Mouse (Mus musculus) intestine, embryonic 16.5 days (tissue): ENCODE results near the gene Sptssb. TPM values are rescaled to one million over a fixed set of nuclear protein-coding genes. Genes with fewer than 3 reads are reported as not detected.

Experiments
- ATAC-seq: fragments of 200-750 bp; cut with Nextera tagmentation; 2 replicates; pipeline ENCODE4 v1.8.0; 2017; ENCODE audit warnings: moderate TSS enrichment, moderate library complexity
- H3K27ac ChIP-seq: fragments of 300-500 bp; sonication (generic); 2 replicates; pipeline ENCODE4 v1.5.1; 2014; ENCODE audit warnings: mild to moderate bottlenecking, low read length
- H3K27me3 ChIP-seq: fragments of 300-500 bp; sonication (generic); replicated peaks from 2 replicates; pipeline ENCODE4 v1.6.1; 2014; ENCODE audit warnings: low read length, control low read depth, mixed read lengths; ENCODE audit not compliant: control insufficient read depth, insufficient read depth
- H3K36me3 ChIP-seq: fragments of 300-500 bp; sonication (generic); 2 replicates; pipeline ENCODE4 v1.6.1; 2014; ENCODE audit warnings: low read length, control low read depth; ENCODE audit not compliant: control insufficient read depth, insufficient read depth
- H3K4me1 ChIP-seq: fragments of 300-500 bp; sonication (generic); 2 replicates; pipeline ENCODE4 v1.6.1; 2014; ENCODE audit warnings: low read length, control low read depth, mixed read lengths; ENCODE audit not compliant: control insufficient read depth, insufficient read depth
- H3K4me2 ChIP-seq: fragments of 300-500 bp; sonication (generic); 2 replicates; pipeline ENCODE4 v1.6.1; 2014; ENCODE audit warnings: low read depth, low read length, control low read depth
- H3K4me3 ChIP-seq: fragments of 300-500 bp; sonication (generic); 2 replicates; pipeline ENCODE4 v1.5.1; 2014; ENCODE audit warnings: mild to moderate bottlenecking, low read length
- H3K9ac ChIP-seq: fragments of 300-500 bp; sonication (generic); 2 replicates; pipeline ENCODE4 v1.6.1; 2014; ENCODE audit warnings: low read depth, low read length
- H3K9me3 ChIP-seq: fragments of 300-500 bp; sonication (generic); 2 replicates; pipeline ENCODE4 v1.6.1; 2016; ENCODE audit warnings: low read length, control low read depth; ENCODE audit not compliant: control insufficient read depth
- WGBS: fragments of 180-500 bp; shearing (Covaris S2); extraction: QIAGEN DNeasy Blood & Tissue Kit; methylation state at CpG from one replicate; pipeline ENCODE4 v1.1.7; 2014; 5-methylcytosine and 5-hydroxymethylcytosine counted together
- polyA plus RNA-seq: library from polyadenylated mRNA; unstranded; fragments of >200 nt; fragmentation: Nextera tagmentation; extraction: Ambion mirVana; gene quantifications from 2 replicates; pipeline ENCODE4 v1.2.1, GENCODE M21; 2015

Sptssb gene
- polyA plus RNA-seq, 1 experiment from 2014 or later: 8.0 TPM

- Histone ChIP-seq H3K27ac (peak overlapping the region; percentile 65), H3K4me1 (peaks cover 14% of the 10 kb centered on the region), H3K9ac (peak overlapping the region; percentile 60), H3K27me3 (no peaks in the 10 kb centered on the region), H3K9me3 (no peaks in the 10 kb centered on the region), H3K36me3 (no peaks in the 10 kb centered on the region), H3K4me2 (peak overlapping the region; percentile 93), H3K4me3 (peak overlapping the region; percentile 56)
- ATAC-seq: peak; percentile 46
- whole genome bisulfite sequencing: under 1% methylated on average over 40 of the region's 40 CpGs
These were observed 1.1 kb upstream of the Sptssb start for GRCm38 (mm10) chr3:69860589-69861521.

DNA sequence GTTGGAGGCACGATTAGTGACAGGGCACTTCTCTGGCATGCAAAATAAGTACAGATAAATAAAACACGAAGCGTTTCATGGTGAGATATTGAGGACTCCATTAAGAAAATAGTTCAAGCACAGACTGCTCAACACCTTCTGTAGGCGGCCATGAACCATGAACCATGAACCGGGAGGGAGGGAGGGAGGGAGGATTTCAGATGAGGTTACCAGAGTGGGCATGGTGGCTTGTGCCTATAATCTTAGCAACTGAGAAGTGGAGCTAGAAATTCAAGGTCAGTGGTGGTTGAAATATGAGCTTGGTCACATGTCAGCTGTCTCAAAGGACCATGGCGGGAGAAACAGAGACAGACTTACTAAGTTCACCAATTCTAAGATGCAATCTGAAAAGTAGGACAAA lies 20.3 kb downstream of the Sptssb start:
- 84% methylated on average over 6 of the region's 6 CpGs for WGBS
- Histone ChIP-seq H3K27me3 (no peaks in the 10 kb centered on the region), H3K36me3 (no peaks in the 10 kb centered on the region), H3K9ac (no peak overlapping the region), H3K27ac (no peak overlapping the region), H3K4me1 (no peaks in the 10 kb centered on the region), H3K4me2 (no peak overlapping the region), H3K9me3 (no peaks in the 10 kb centered on the region), H3K4me3 (no peak overlapping the region)
- no peak for ATAC-seq

GRCm38 (mm10) chr3:69829532-69829931 lies 30.2 kb downstream of the Sptssb start:
- WGBS: 86% methylated on average over 8 of the region's 8 CpGs
- H3K36me3 ChIP-seq: no peaks in the 10 kb centered on the region
- H3K9ac ChIP-seq: no peak overlapping the region
- no peak overlapping the region for H3K4me3 ChIP-seq
- no peaks in the 10 kb centered on the region for H3K9me3 ChIP-seq
- H3K4me2 ChIP-seq: no peak overlapping the region
- no peak for ATAC-seq
- no peak overlapping the region for H3K27ac ChIP-seq
- H3K4me1 ChIP-seq: no peaks in the 10 kb centered on the region
- H3K27me3 ChIP-seq: no peaks in the 10 kb centered on the region

DNA sequence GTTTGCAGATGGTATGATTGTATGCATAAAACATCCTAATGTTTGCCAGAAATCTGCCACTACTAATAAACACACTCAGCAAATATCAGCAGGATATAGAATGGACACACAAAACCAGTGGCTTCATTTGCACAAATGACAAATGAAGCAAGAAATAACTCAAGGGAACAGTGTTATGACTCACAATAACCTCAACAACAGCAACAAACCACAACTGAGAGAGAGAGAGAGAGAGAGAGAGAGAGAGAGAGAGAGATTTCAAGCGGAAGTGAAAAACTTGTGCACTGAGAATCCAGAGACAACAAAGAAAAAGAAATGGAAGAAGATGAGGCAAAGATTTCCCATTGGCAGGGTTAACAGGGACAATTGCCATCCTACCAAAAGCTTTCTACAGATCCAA lies 35.2 kb downstream of the Sptssb start:
- Histone ChIP-seq H3K4me2 (no peak overlapping the region), H3K4me3 (no peak overlapping the region), H3K9me3 (no peaks in the 10 kb centered on the region), H3K27me3 (no peaks in the 10 kb centered on the region), H3K27ac (no peak overlapping the region), H3K4me1 (no peaks in the 10 kb centered on the region), H3K9ac (no peak overlapping the region), H3K36me3 (no peaks in the 10 kb centered on the region)
- WGBS: 79% methylated on average over 1 of the region's 1 CpGs
- no peak for ATAC-seq

GRCm38 (mm10) chr3:69820614-69821013 lies 39.1 kb downstream of the Sptssb start:
- Histone ChIP-seq H3K4me2 (no peak overlapping the region), H3K4me3 (no peak overlapping the region), H3K36me3 (no peaks in the 10 kb centered on the region), H3K4me1 (peaks cover 4% of the 10 kb centered on the region), H3K27ac (no peak overlapping the region), H3K9ac (no peak overlapping the region), H3K27me3 (no peaks in the 10 kb centered on the region), H3K9me3 (no peaks in the 10 kb centered on the region)
- ATAC-seq: no peak
- 86% methylated on average over 7 of the region's 7 CpGs for WGBS

DNA sequence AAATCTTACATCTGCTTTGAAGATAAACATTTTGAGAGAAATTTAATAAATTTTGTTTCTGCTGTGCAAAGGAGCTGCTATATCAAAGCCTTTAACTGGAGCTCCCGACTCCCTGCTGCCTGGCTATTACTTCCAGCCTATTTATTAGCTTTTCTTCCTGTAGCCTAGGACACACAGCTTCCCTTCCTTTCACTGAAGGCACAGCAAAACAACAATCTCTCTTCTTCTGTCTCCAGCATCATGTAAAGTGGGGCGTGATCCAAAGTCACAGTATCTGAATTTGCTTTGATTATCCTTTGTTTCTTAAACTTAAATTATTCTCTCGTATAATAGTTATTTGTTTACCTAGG lies 39.9 kb downstream of the Sptssb start:
- H3K27ac ChIP-seq: no peak overlapping the region
- no peak overlapping the region for H3K4me2 ChIP-seq
- H3K36me3 ChIP-seq: no peaks in the 10 kb centered on the region
- no peaks in the 10 kb centered on the region for H3K27me3 ChIP-seq
- no peak for ATAC-seq
- 37% methylated on average over 3 of the region's 3 CpGs for WGBS
- no peaks in the 10 kb centered on the region for H3K9me3 ChIP-seq
- H3K9ac ChIP-seq: no peak overlapping the region
- no peak overlapping the region for H3K4me3 ChIP-seq
- H3K4me1 ChIP-seq: peaks cover 4% of the 10 kb centered on the region

DNA sequence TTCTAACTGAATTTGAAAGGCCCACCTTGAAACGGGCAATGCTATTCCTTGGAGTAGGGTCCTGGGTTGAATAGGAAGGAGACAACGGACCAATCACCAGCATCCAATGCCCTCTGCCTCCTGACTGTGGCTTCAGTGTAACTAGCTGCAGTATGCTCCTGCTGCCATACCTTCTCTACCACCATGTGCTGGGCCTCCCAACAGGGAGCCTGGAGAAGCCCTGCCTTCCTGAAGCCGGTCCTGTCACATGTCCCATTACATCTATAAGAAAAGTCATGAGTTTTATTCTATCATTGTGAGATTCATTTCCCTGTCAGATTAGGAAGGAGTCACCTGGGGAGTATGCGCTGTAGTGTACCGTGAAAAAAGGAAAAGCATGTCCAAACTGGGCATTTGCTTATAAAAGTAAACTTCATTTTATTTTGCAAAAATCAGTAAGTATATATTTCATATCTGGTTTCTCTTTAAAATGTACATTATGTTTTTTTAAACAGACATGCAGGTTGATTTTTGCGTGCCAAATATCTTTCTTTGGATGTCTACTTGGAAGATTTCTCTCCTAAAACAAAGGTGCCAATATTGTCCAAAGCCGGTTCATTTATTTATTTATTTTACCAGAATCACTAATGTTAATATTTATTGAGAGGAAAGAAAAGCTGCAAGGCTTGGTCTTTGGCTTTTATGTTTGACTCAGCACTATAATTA lies 40.4 kb downstream of the Sptssb start:
- Histone ChIP-seq H3K4me3 (no peak overlapping the region), H3K36me3 (no peaks in the 10 kb centered on the region), H3K4me2 (no peak overlapping the region), H3K27ac (no peak overlapping the region), H3K4me1 (peaks cover 4% of the 10 kb centered on the region), H3K9ac (no peak overlapping the region), H3K9me3 (no peaks in the 10 kb centered on the region), H3K27me3 (no peaks in the 10 kb centered on the region)
- 73% methylated on average over 7 of the region's 7 CpGs for WGBS
- ATAC-seq: no peak

DNA sequence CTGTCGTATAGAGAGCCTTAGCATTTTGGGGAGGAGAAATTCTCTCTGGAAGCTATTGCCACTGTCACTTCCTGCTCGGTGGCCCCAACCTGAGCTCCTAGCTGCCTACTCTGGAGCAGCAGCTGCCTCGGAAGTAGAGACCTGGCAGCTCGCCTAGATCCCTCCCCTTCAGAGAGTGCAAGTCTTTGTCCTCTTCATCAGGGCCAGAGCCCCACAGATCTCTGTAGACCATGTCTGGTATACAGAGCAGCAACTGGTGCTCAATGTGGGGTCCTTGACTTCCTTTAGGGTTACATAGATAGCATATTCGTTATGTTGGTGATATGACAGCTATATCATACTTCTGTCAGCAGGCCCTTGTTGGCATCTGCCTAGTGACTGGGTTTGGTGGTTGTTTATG lies 41.3 kb downstream of the Sptssb start:
- WGBS: 53% methylated on average over 5 of the region's 5 CpGs
- ATAC-seq: no peak

GRCm38 (mm10) chr3:69816547-69816946 lies 43.2 kb downstream of the Sptssb start:
- H3K36me3 ChIP-seq: no peaks in the 10 kb centered on the region
- H3K4me3 ChIP-seq: no peak overlapping the region
- no peaks in the 10 kb centered on the region for H3K9me3 ChIP-seq
- peaks cover 6% of the 10 kb centered on the region for H3K4me1 ChIP-seq
- no peak overlapping the region for H3K27ac ChIP-seq
- no peak for ATAC-seq
- H3K4me2 ChIP-seq: no peak overlapping the region
- no peak overlapping the region for H3K9ac ChIP-seq
- H3K27me3 ChIP-seq: no peaks in the 10 kb centered on the region
- 61% methylated on average over 2 of the region's 2 CpGs for WGBS

More for the DNA sequence above, 41.3 kb downstream of the Sptssb start:
- Histone ChIP-seq H3K27me3 (no peaks in the 10 kb centered on the region), H3K36me3 (no peaks in the 10 kb centered on the region), H3K9ac (no peak overlapping the region), H3K4me3 (no peak overlapping the region), H3K9me3 (no peaks in the 10 kb centered on the region), H3K4me2 (no peak overlapping the region), H3K27ac (no peak overlapping the region), H3K4me1 (peaks cover 4% of the 10 kb centered on the region)
